Mouse (Mus musculus) limb, embryonic 15.5 days (tissue): ENCODE measurements around the gene Lkaaear1. TPM values are rescaled to one million over a fixed set of nuclear protein-coding genes. Genes with fewer than 3 reads are reported as not detected.

ENCODE experiments used
- ATAC-seq: fragments of 200-750 bp; cut with Nextera tagmentation; 2 replicates; pipeline ENCODE4 v1.8.0; 2017; ENCODE audit warnings: low read depth, moderate TSS enrichment; ENCODE audit not compliant: insufficient number of reproducible peaks, low FRiP score, low TSS enrichment
- H3K27ac ChIP-seq: fragments of 300-500 bp; sonication (generic); 2 replicates; pipeline ENCODE4 v1.5.1; 2015; ENCODE audit warnings: moderate library complexity, mild to moderate bottlenecking, inconsistent platforms
- H3K27me3 ChIP-seq: fragments of 300-500 bp; sonication (generic); 2 replicates; pipeline ENCODE4 v1.6.1; 2015; ENCODE audit warnings: inconsistent platforms
- H3K36me3 ChIP-seq: fragments of 300-500 bp; sonication (generic); 2 replicates; pipeline ENCODE4 v1.6.1; 2015; ENCODE audit warnings: inconsistent platforms
- H3K4me1 ChIP-seq: fragments of 300-500 bp; sonication (generic); 2 replicates; pipeline ENCODE4 v1.6.1; 2015; ENCODE audit warnings: inconsistent platforms
- H3K4me2 ChIP-seq: fragments of 300-500 bp; sonication (generic); 2 replicates; pipeline ENCODE4 v1.6.1; 2015; ENCODE audit warnings: mild to moderate bottlenecking, inconsistent platforms
- H3K4me3 ChIP-seq: fragments of 300-500 bp; sonication (generic); 2 replicates; pipeline ENCODE4 v1.5.1; 2015; ENCODE audit warnings: mild to moderate bottlenecking, inconsistent platforms
- H3K9ac ChIP-seq: fragments of 300-500 bp; sonication (generic); 2 replicates; pipeline ENCODE4 v1.6.1; 2015; ENCODE audit warnings: inconsistent platforms
- H3K9me3 ChIP-seq: fragments of 300-500 bp; sonication (generic); 2 replicates; pipeline ENCODE4 v1.6.1; 2016; ENCODE audit warnings: inconsistent platforms
- WGBS: fragments of 180-500 bp; shearing (Covaris S2); methylation state at CpG from one replicate; pipeline ENCODE4 v1.1.7; 2015; 5-methylcytosine and 5-hydroxymethylcytosine counted together
- polyA plus RNA-seq: library from polyadenylated mRNA; unstranded; fragments of >200 nt; fragmentation: Nextera tagmentation; extraction: Ambion mirVana; gene quantifications from 2 replicates; pipeline ENCODE4 v1.2.1, GENCODE M21; 2015

The Lkaaear1 gene
- polyA plus RNA-seq, 1 experiment from 2014 or later = not detected

DNA sequence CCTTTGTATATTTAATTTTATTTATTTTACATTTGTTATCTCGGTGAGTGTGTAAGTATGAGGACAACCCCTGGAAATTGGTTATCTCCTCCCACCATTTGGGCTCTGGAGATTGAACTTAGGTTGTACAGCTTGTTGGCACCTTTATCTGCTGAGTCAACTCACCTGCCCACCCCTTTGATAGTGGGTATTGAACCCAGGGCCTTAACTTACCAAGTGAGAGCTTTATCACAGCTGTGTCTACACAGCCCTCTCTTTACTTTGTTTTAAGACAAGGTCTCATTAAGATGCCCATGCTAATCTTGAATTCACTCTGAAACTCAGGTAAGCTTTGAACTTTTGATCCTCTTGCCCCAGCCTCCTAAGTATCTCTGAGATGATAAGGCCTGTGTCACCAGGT is 16.3 kb downstream of the Lkaaear1 start:
- H3K4me3 ChIP-seq = no peak overlapping the region
- ATAC-seq = no peak
- no peak overlapping the region for H3K27ac ChIP-seq
- WGBS = 92% methylated on average over 1 of the region's 1 CpGs
- no peak overlapping the region for H3K4me2 ChIP-seq
- H3K9me3 ChIP-seq = no peaks in the 10 kb centered on the region
- no peaks in the 10 kb centered on the region for H3K27me3 ChIP-seq
- H3K4me1 ChIP-seq = peaks cover 14% of the 10 kb centered on the region
- peaks cover 21% of the 10 kb centered on the region for H3K36me3 ChIP-seq
- H3K9ac ChIP-seq = no peak overlapping the region

- Histone ChIP-seq H3K9ac (peak overlapping the region; percentile 41), H3K9me3 (no peaks in the 10 kb centered on the region), H3K36me3 (peaks cover 9% of the 10 kb centered on the region), H3K4me3 (peak overlapping the region; percentile 66), H3K4me2 (peak overlapping the region; percentile 66), H3K27ac (peak overlapping the region; percentile 40; the same call in 1 of the 2 replicates), H3K27me3 (no peaks in the 10 kb centered on the region), H3K4me1 (peaks cover 14% of the 10 kb centered on the region)
- 10% methylated on average over 7 of the region's 7 CpGs for WGBS
- ATAC-seq = no peak
Observed at GRCm38 (mm10) chr2:181680716-181681117, 17.5 kb downstream of the Lkaaear1 start.

DNA sequence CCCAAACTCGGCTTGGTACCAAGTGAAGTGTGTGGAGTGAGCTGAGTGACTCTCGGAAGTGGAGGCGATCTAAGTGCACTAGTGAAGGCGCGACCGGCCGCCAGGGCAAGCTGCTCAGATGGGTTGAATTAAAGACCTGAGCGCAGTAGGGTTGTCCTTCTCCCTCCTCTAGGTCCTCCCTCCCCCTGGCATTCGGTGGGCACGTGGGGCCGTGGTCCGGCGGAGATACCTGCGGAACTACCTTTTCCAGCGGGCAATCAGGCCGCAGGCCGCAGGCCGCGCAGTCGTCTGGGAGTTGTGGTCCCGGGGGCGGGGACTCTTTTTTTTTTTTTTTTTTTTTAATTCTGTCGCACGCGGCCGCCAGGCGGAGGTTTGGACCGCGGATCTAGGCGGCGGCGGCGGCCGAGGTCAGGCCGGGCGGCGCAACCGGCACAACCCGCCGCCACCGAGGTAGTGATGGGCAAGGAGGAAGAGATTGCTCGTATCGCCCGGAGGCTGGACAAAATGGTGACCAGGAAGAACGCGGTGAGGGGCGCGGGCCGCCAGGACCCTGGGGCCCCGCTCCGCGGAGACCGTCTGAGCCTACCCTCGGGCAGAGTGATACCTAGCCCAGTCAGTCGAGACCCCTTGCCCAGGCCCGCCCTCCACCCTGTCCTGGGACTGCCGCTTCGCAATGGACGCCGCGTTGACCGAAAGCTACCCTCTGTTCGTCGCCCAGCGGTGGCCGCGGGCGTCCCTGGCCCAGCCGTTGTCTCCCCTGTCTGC is 18.1 kb downstream of the Lkaaear1 start, which contains the start of gene Tcea2:
Tcea2 (plus strand) TSS at position 360 of the 765 bp plus-strand sequence.
- Histone ChIP-seq H3K4me1 (peaks cover 19% of the 10 kb centered on the region), H3K4me3 (peak within 1 kb of the TSS; percentile 66), H3K9me3 (no peaks in the 10 kb centered on the region), H3K27ac (peak within 1 kb of the TSS; percentile 54), H3K36me3 (peaks cover 6% of the 10 kb centered on the region; the same call in 1 of the 2 replicates), H3K9ac (peak within 1 kb of the TSS; percentile 41), H3K27me3 (no peaks in the 10 kb centered on the region), H3K4me2 (peak within 1 kb of the TSS; percentile 66)
- under 1% methylated on average over 64 of the region's 69 CpGs for WGBS
- ATAC-seq = peak; percentile 47

DNA sequence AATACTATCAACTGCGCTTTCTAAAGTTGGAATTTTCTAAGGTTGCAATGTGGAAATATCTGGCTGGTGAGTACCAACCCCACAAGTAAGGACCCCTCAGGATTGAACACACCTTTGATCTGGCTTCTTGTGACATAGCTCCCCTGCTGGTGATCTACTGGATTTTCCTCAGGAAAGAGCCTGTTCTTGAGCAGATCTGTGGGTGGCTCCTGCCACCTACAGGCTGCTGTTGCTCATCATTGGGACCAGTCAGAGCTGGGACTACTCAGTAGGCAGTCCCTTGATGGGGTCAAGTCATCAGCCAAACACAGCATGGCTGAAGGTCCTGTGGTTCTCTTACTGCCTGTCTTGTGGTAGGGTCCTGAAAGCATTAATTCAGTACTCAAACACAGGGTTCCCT is 19.5 kb downstream of the Lkaaear1 start:
- no peak overlapping the region for H3K4me3 ChIP-seq
- H3K27ac ChIP-seq = no peak overlapping the region
- H3K9ac ChIP-seq = no peak overlapping the region
- ATAC-seq = peak; percentile 64; the same call in 1 of the 2 replicates
- H3K27me3 ChIP-seq = peaks cover 6% of the 10 kb centered on the region
- H3K4me2 ChIP-seq = no peak overlapping the region
- H3K9me3 ChIP-seq = no peaks in the 10 kb centered on the region
- no peaks in the 10 kb centered on the region for H3K36me3 ChIP-seq
- H3K4me1 ChIP-seq = peaks cover 19% of the 10 kb centered on the region
- WGBS = 39% methylated on average over 1 of the region's 1 CpGs

GRCm38 (mm10) chr2:181677755-181678098 is 20.5 kb downstream of the Lkaaear1 start:
- no peak for ATAC-seq
- peaks cover 16% of the 10 kb centered on the region for H3K27me3 ChIP-seq
- no peak overlapping the region; the same call in 1 of the 2 replicates for H3K27ac ChIP-seq
- H3K36me3 ChIP-seq = no peaks in the 10 kb centered on the region
- no peak overlapping the region for H3K9ac ChIP-seq
- no peak overlapping the region for H3K4me3 ChIP-seq
- WGBS = 50% methylated on average over 3 of the region's 3 CpGs
- H3K9me3 ChIP-seq = no peaks in the 10 kb centered on the region
- H3K4me1 ChIP-seq = peaks cover 24% of the 10 kb centered on the region
- H3K4me2 ChIP-seq = no peak overlapping the region

DNA sequence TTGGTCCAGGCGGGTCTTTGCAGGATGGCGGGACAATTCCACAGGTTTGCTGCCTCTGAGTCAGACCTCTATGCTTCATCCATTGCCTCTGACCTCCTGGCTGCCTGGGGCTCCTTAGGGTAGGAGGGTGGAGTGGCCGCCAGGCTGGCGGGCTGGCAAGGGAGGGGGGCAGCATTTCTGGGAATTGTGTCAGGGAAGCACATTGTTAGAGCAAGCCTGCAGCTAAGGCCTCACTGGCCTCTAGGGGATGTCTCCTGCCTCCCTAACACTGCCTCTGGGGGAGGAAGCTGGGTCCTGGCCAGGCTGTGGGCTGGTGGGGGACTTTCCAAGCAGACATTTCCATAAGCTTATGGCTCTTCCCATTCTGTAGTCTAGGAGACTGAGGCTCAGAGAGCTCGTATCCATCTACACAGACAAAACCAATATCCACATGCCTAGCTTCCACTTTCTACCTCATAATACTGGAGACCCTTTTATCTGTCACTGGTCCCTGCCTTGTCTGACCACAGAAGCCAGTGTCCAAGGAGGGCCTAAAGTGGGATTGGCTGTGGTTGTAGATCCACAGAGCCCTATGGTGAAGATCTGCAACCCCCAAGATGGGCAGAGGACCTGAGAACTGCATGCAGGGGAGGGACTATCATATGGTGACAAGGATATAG is 21.0 kb downstream of the Lkaaear1 start:
- H3K4me1 ChIP-seq = peaks cover 24% of the 10 kb centered on the region
- H3K27me3 ChIP-seq = peaks cover 21% of the 10 kb centered on the region
- no peak overlapping the region for H3K9ac ChIP-seq
- ATAC-seq = no peak
- no peaks in the 10 kb centered on the region for H3K9me3 ChIP-seq
- no peak overlapping the region for H3K4me2 ChIP-seq
- no peaks in the 10 kb centered on the region for H3K36me3 ChIP-seq
- WGBS = 67% methylated on average over 5 of the region's 5 CpGs
- H3K27ac ChIP-seq = no peak overlapping the region; the same call in 1 of the 2 replicates
- H3K4me3 ChIP-seq = no peak overlapping the region

DNA sequence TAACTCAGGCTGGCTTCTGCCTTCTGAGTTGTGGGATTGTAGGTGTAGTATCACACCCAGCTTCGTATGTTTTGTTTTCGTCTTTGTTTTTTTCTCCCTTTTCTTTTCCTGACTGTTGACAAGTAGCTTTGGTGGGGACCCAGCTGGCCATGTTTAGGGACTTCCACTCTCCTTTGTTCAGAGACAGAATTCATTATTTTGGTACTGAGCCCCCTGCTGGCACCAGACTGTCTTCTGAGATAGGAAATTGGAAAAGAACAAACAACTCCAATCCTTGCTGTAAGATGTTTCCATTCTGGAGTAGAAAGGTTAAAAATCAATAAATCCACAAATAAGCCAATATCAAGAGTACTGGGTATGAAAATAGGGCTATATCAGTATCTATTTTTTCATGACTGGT is 21.8 kb downstream of the Lkaaear1 start:
- WGBS = 79% methylated on average over 2 of the region's 2 CpGs
- peaks cover 29% of the 10 kb centered on the region for H3K4me1 ChIP-seq

GRCm38 (mm10) chr2:181675454-181675853 is 22.8 kb downstream of the Lkaaear1 start:
- Histone ChIP-seq H3K4me1 (peaks cover 31% of the 10 kb centered on the region), H3K9me3 (no peaks in the 10 kb centered on the region), H3K4me3 (no peak overlapping the region), H3K27ac (no peak overlapping the region), H3K9ac (no peak overlapping the region), H3K36me3 (no peaks in the 10 kb centered on the region), H3K27me3 (peaks cover 39% of the 10 kb centered on the region), H3K4me2 (peak overlapping the region; percentile 26; the same call in 1 of the 2 replicates)
- WGBS = 6% methylated on average over 14 of the region's 14 CpGs
- ATAC-seq = no peak

More for the DNA sequence above, 21.8 kb downstream of the Lkaaear1 start:
- Histone ChIP-seq H3K4me3 (no peak overlapping the region), H3K4me2 (no peak overlapping the region), H3K9ac (no peak overlapping the region), H3K9me3 (no peaks in the 10 kb centered on the region), H3K36me3 (no peaks in the 10 kb centered on the region), H3K27ac (no peak overlapping the region), H3K27me3 (peaks cover 29% of the 10 kb centered on the region)
- ATAC-seq = no peak

GRCm38 (mm10) chr2:181674934-181675333 is 23.3 kb downstream of the Lkaaear1 start:
- no peak overlapping the region for H3K27ac ChIP-seq
- no peak overlapping the region for H3K9ac ChIP-seq
- H3K4me2 ChIP-seq = no peak overlapping the region
- peaks cover 44% of the 10 kb centered on the region for H3K27me3 ChIP-seq
- H3K36me3 ChIP-seq = no peaks in the 10 kb centered on the region
- WGBS = 85% methylated on average over 4 of the region's 4 CpGs
- H3K9me3 ChIP-seq = no peaks in the 10 kb centered on the region
- peaks cover 36% of the 10 kb centered on the region for H3K4me1 ChIP-seq
- H3K4me3 ChIP-seq = no peak overlapping the region
- ATAC-seq = no peak

- H3K4me2 ChIP-seq = no peak overlapping the region
- peaks cover 30% of the 10 kb centered on the region for H3K4me1 ChIP-seq
- no peaks in the 10 kb centered on the region for H3K9me3 ChIP-seq
- WGBS = 55% methylated on average over 1 of the region's 1 CpGs
- no peak overlapping the region for H3K9ac ChIP-seq
- no peak overlapping the region for H3K27ac ChIP-seq
- ATAC-seq = no peak
- no peaks in the 10 kb centered on the region for H3K36me3 ChIP-seq
- H3K27me3 ChIP-seq = peaks cover 59% of the 10 kb centered on the region
- H3K4me3 ChIP-seq = no peak overlapping the region
Observed at GRCm38 (mm10) chr2:181673501-181673900, 24.7 kb downstream of the Lkaaear1 start.

GRCm38 (mm10) chr2:181671984-181672383 is 26.3 kb downstream of the Lkaaear1 start:
- Histone ChIP-seq H3K4me2 (peak overlapping the region; percentile 81), H3K4me3 (peak overlapping the region; percentile 46), H3K27ac (no peak overlapping the region), H3K9me3 (no peaks in the 10 kb centered on the region), H3K9ac (no peak overlapping the region), H3K27me3 (peaks cover 67% of the 10 kb centered on the region), H3K36me3 (no peaks in the 10 kb centered on the region), H3K4me1 (peaks cover 30% of the 10 kb centered on the region)
- 23% methylated on average over 7 of the region's 7 CpGs for WGBS
- ATAC-seq = no peak

- ATAC-seq = no peak
- Histone ChIP-seq H3K9ac (peak within 1 kb of the TSS; percentile 34), H3K4me2 (peak within 1 kb of the TSS; percentile 81), H3K36me3 (no peaks in the 10 kb centered on the region), H3K4me1 (peaks cover 30% of the 10 kb centered on the region), H3K9me3 (no peaks in the 10 kb centered on the region), H3K27ac (no peak within 1 kb of the TSS), H3K4me3 (peak within 1 kb of the TSS; percentile 46), H3K27me3 (peaks cover 67% of the 10 kb centered on the region)
- under 1% methylated on average over 42 of the region's 43 CpGs for WGBS
Observed at GRCm38 (mm10) chr2:181671326-181671725, 26.9 kb downstream of the Lkaaear1 start, which contains the start of gene Sox18. Gene Sox18 (minus strand): TSS chr2:181671640.
